Mouse (Mus musculus) cerebral cortex, adult 2 months (tissue): ENCODE data around the gene Gm5294.

Experiments
- WGBS: fragments of 180-500 bp; shearing (Covaris S2); methylation state at CpG from one replicate; pipeline ENCODE4 v1.1.7; 2018; 5-methylcytosine and 5-hydroxymethylcytosine counted together

The Gm5294 gene

DNA sequence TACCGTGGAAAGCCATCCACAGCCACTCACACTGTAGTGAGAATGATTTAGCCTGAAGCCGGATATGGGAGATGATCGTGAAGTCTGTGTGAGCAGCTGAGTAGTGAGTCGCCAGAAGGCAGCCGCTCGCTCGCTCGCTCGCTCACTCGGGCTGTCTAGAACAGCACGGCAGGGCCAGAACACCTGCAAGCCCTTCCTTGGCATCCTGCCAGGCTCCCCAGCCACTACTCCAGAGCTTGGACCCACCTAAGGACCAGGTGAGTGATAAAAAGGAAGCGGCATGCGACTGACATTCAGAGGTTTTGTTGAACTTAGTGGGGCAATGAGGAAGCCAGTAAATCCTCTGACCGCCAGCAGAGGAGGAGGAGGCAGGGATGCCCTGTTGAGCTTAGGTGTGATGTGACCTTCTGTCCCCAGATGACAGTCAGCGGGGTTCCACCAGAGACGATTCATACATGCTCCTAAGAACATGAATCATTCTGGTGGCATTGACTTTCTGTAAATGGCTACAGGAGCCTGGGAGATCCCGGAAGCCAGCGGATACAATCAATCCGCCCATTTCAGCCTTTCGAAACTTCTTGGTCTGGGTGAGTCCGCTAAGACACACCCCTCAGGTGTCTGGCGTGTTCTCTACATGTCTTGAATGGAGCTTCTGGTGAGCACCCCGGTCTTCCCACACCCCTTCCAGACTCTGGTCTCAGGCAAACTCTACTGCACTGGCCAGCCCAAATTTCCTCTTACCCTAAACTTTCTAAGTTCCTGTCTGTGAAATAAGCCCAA is 30.0 kb downstream of the Gm5294 start:
- WGBS, result 72% methylated on average over 23 of the region's 23 CpGs

DNA sequence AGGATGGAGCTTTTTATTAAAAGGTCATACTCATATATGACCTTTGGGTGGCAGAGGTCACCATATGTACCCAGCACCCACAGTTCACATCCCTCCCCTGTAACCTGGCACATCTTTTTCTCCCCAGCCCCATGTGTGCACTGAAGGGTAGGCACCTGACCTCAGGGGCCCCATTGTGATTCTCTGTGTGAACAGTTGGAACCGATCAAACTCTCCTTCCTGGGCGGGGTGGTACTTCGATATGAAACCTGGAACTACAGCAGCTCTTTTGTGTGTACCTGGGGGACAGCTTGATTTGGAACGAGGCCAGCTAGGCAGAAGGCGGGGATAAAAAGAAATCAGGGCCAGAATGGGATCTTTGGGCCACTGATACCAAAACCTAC is 30.6 kb downstream of the Gm5294 start:
- WGBS, result 77% methylated on average over 5 of the region's 5 CpGs

DNA sequence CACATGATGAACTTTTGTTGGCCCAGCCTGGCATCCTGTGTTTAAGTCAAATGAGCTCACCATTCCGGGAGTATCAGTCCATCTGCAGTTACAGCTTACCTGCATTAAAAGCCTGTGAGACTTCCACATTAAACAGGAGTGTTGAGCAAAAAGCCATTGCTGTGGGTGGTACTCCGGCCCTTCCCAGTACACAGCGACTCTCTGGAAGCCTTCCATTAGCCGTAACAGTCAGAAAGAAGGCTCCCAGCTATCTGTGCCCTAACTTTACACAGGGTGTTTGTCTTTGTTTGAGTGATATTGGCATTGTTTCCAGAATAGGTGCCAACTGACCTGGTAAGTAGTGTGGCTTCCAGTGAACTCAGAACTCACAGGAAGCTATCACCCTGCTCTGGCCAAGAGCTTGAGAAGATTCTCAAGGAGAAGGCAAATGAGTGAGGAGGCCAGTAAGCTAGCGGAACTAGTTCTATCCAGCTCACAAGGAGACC is 31.5 kb downstream of the Gm5294 start:
- 92% methylated on average over 5 of the region's 5 CpGs for WGBS

DNA sequence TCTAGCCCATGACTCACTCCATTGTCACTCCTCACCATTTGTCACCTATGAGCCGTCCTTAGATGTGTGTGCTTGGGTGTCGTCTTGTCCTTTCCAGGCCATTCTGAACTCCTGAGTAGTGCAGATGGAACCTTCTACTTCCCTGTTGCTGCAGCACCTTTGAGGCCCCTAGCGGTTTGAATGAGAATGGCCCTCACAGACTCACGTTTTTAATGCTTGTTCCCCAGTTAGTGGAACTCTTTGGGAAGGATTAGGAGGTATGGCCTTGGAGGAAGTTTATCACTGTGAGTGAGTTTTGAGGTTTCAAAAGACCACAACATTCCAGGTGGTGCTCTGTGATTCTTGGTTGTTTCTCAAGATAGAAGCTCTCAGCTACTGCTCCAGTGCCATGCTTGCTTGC is 32.3 kb downstream of the Gm5294 start:
- WGBS, result 85% methylated on average over 4 of the region's 4 CpGs

DNA sequence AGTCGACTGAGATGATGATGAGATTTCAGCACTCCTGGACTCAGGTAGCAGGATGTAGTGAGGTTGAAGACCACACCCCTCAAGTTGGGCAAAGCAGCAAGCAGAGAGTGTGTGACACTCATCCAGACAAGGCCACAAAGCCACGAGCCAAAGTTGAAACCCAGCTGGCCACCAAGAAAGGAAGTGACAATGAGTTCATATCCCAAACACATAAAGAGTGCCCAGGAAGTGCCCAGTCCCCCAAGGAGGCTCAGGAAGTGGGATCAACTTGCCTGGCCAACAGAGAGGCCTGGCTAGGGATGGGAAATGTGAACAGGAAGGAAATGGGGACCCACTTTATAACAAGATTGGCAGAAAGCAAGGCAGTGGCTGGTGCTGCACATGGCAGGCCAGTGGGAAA is 33.5 kb downstream of the Gm5294 start:
- 73% methylated on average over 2 of the region's 2 CpGs for WGBS

DNA sequence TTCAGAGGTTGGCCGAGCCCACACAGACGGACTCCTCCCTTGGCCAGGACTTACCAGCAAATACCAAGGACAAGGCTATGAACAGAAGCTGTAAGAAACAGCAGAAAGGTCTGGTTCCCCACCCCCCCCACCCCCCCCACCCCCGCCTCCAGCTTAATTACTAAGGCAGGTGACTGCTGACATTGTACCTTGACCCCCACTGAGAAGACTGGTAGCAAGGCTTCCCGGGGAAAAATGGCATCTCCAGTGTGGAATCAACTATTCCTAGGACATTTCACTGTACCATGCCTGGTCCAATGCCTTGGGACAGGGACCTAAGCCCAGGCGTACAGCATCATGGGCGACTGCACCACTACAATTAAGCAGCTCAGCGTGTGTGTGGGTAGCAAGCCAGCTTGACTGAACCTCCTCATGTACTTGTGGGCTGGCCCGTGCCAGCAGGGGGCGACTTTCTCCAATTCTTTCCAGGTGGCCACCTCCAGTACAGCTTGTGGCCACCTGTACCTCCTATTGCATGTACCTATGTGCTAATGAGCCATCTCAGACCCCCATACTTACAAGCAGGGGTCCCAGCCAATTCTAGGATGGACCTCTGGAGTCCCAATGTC is 37.2 kb downstream of the Gm5294 start:
- WGBS, result 31% methylated on average over 9 of the region's 9 CpGs

DNA sequence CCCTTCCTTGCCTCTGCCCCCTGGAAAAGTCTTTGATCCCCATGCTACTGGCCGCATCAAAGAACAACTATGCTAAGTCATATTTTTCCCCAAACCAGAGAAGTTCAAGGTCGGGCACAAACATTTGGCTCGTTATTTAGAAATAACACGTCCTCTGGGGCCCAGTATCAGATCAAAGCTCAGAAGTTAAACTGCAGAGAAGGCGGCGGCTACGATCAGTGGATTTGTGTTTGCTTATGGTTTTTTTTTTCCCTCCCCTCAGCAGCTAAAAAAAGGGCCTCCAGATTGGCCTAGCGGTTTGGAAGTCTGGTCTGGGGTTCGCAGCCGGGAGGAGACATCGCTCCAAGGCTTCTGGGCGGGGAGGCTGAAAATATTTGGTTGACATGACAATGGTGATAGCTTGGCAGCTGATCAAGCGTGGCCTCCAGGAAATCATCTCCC is 38.0 kb downstream of the Gm5294 start:
- WGBS, result 56% methylated on average over 13 of the region's 13 CpGs

DNA sequence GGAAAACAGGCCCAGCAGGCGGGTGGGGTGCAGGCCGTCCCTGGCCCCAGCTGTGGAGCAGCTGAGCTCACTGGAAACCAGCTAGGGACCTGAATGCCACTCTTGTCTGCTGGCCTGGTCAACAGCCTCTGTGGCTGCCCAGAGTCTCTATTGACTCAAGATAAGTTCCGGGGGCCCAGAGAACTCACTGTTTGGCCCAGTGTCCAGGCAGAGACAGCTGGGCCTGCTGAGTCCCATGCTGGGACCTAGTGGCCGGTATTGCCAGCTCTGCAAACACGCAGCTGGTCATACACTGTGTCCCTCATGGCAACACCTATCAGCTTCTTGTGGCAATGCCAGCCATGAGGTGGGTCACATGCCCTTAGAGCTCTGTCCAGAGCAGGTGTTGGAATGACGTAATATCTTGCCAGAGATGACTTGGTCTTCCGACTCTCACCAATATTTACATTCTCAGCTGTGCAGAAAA is 43.8 kb downstream of the Gm5294 start:
- 67% methylated on average over 7 of the region's 7 CpGs for WGBS

DNA sequence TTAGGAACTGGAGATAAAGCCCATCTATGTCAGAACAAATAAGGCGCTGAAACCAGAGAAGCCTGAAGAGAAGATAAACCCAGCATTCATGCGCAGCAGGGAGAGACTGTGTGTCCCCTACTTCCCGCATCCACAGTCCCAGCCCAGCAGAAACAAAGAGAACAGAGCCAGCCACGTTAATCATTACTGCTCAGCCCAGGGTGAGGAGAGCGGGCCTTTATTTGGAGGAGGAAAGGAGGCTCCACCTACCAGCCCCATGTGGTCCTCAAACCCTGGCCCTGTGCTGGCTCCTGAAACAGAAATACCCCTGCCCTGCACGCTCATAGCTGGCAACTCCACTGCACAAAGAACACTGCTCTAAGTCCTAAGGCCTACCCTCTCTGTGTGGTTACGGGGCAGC is 45.0 kb downstream of the Gm5294 start:
- 81% methylated on average over 7 of the region's 7 CpGs for WGBS

DNA sequence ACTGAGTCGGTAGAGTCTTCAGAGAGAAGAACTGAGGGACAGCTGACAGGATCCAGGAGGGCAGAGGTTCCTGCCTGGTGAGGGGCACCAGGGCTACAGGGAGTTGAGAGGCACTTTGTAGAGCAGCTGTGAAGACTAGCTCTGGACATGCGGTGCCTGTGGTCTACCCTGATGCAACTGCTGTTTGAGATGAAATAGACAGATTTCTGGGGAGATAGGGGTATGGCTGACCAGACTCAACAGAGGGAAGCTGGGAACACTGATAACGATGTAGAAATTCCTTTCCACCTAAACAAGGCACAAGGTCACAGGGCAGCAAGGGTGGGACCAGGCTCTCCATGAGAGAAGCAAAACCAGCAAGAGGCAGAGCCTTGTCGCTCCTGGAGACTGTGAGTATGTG is 45.8 kb downstream of the Gm5294 start:
- whole genome bisulfite sequencing, result 84% methylated on average over 4 of the region's 4 CpGs
